Mouse (Mus musculus) gastrocnemius, postnatal 25 days (tissue): ENCODE measurements around the gene T2. TPM values are rescaled to one million over a fixed set of nuclear protein-coding genes. Genes with fewer than 3 reads are reported as not detected.
"Not testable (repeated sequence)": the region's sequence is repeated elsewhere in the genome, so short reads cannot be mapped to it uniquely, and the experiment has no call there.

Source experiments
- DNase-seq: peaks from one replicate; pipeline ENCODE4 v3.0.0; 2022
- long read RNA-seq, 2 experiments: library from polyadenylated mRNA; stranded (forward); transcript quantifications; one replicate each; pipeline ENCODE4 v2.0.0; 2021
- total RNA-seq, 2 experiments: library from RNA; stranded (reverse); gene quantifications; 1 replicate in 1 of 2; 2 replicates in 1 of 2; pipeline ENCODE4 v1.2.3; 2021

T2 gene
- total RNA-seq = not detected
- long read RNA-seq, experiment 1 = 0 reads
- long read RNA-seq, experiment 2 = 0 reads

DNA sequence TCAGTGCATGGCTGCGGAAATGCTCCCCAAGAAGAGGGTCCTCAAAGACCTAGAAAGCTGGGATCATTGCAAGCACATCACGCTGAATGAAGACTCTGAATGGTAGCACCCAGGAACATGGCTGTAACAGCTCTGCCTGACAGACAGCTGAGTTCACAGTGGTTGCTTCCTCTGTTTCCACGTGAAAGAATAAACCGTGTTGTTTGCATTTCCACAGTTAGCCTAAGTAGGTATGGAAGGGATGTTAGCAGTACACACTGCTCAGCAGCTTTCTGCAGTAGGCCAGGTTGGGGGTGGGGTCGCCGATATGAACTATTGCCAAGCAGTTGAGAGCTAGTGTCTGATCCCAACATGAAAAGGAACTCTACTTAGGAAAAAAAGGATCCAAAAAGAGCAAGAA, at the start of gene T2:
Gene T2 (plus strand): TSS at position 301 of the 400 bp plus-strand sequence.
- no peak for DNase-seq

DNA sequence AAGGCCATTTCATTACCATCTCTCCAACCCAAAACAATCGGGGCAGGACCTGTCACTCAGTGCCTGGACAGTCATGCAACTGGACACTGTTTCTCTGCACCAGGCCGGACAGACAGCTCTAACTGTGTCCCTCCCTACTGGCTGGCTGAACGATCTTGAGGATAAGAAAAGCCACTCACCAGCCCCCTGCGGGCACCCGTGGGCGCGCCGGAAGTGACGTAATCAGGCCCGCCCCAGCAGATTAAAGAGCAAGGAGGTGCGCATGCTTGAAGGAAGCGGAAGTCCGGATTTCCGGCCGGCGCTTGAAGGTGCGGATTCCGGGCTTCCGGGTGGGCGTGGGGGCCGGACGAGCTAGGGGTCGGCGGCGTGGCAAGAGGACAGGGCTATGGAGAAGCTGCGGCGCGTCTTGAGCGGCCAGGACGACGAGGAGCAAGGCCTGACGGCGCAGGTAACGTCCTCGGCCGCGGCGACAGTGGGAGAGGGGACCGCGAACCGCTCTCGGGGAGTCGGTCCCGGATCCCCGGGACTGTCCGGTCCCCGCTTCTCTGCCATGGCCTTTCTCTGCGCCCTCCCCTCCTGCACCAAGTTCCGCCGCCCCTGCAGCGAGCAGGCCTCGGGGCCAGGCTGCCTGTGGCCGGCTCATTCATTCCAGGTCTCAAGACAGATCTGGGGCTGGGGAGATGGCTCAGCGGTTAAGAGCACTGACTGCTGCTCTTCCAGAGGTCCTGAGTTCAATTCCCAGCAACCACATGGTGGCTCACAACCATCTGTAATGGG, 44.8 kb upstream of the T2 start, which contains the start of gene Sft2d1:
Gene Sft2d1 (plus strand): TSS at position 265 of the 777 bp plus-strand sequence.
- DNase-seq = peak; percentile 95

DNA sequence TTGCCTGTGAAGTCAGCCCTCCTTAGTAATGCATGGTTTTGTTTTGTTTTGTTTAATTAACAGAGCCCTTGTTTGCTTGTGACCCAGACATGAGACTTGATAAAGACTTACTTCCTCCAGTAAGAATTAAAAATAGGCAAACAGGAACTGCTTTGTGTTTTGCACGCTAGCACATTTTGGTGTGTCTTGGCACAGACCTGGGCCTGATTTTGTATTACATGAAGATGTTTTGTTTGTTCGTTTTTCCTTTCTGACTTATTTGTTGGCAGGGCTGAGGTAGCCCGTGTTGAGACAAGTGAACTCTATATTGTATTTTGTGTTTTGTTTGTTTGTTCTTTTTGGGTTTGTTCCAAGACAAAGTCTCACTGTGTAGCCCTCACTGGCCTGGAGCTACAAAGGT, 44.0 kb upstream of the T2 start:
- DNase-seq = no peak

DNA sequence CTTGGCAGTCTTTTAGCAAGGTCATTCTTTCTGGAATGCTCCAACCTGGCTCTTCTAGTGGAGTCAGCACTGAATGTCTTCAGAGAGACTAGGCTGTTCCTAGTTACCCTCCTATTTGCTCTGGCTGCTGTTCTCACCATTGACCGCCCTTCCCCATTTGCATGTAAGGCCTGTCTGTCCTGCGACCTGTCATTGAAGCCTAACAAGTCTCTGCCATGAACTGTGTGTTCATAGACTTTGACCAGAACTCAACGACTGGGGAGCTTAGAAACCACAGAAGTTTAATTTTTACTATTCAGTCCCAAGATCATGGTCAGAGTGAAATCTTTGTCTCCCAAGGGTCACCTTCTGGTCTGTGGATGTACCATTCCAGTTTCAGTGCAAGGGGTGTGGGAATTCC, 41.8 kb upstream of the T2 start:
- DNase-seq = no peak

DNA sequence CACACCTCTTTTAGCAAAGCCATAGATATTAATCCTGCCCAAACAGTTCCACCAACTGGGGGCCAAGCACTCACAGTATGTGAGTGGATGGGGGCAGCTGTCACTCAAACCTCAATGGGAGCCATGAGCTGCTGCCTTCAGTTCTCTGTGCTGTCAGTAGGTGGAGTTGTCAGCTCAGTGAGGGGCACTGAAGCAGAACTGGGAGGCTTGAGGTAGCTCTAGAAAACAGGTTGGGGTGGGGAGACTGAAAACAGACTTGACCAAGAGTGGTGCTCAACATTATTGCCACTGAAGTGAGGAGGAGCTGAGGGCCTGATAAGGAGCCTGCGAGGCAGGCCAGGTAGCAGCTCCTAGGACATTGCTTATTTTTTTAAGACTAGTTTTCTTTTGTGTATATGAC, 39.5 kb upstream of the T2 start:
- DNase-seq = no peak

DNA sequence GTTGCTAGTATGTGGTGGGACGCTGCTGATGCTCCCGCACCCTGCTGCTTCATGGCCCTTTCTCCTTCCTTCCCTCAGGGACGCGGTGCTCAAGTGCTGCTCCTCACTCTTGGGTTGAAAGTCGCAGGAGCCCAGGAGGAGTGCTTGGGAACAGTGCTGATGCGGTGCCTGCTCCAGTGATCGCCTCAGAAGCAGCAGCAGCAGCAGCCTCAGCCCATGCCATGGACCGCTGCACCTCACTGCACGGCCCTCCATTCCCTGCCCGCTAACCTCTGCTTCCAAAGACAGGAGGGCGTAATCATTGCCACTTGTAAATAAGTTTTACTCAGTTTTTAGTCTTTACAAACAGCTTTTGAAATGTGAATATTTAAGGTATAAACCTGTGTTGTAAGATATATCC, 28.9 kb upstream of the T2 start:
- DNase-seq = not testable (repeated sequence)

DNA sequence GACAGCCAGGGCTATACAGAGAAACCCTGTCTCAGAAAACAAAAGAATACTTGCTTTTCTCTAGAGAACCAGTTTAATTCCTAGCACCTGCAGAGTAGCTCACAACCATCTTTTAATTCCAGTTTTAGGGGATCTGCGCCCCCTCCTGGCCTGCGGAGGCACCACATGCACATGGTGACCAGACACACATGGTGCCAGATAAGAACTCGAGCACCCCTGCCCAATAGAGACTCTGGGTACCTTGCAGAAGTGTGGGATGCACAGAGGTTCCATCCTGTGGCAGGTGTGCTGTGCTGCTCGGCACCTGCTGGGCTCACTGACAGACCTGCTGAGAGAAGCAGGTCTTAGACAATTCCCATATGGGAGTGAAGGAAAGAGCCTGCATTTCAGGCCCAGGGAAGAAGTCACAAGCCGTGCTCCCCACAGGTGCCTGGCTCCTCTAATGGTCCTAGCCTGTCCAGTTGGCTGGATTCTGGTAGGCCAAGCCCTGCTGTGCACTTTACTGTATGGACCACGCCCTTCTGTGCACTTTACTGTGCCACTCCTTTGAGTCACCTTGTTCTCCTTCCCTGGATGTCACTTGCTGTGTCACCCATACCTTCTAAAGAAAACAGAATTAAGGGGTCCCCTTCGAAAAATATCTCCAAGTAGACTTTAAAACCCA, 27.1 kb upstream of the T2 start:
- DNase-seq = no peak

DNA sequence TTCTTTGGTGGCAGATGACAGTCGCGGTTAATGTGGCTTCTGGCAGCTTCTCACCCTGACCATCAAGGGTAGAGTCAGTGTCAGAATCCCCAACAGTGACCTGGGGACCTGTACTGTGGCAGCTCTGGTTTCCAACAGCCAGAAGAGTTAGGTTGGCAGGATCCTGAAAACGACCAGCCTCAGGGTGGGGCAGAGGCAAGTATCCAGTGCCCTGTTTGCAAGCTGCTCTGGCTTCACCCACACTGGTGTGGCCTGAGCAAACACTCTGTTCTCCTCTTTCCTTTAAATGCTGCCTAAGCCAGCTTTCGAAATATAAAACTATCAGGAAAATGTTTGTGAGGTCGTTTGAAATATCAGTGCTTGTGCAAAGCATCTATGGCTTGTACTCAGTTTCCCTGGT, 25.2 kb upstream of the T2 start:
- no peak for DNase-seq

DNA sequence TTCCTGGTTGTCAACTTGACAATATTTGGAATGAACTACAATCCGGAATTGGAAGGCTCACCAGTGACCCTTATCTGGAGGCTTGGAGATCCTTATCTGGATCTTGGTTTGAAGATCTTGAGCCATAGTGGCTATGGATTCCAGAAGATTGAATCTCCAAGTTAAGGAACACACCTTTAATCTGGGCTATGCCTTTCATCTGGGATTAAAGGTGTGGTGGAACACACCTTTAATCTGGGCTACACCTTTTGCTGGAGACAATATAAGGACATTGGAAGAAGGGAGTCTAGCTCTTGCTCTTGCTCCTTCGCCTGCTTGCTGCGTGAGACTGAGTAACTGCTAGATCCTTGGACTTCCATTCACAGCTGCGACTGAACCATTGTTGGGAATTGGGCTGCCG, 18.6 kb upstream of the T2 start, which contains the start of gene Prr18:
Gene Prr18 (plus strand): TSS at position 301 of the 400 bp plus-strand sequence.
- DNase-seq = not testable (repeated sequence)

DNA sequence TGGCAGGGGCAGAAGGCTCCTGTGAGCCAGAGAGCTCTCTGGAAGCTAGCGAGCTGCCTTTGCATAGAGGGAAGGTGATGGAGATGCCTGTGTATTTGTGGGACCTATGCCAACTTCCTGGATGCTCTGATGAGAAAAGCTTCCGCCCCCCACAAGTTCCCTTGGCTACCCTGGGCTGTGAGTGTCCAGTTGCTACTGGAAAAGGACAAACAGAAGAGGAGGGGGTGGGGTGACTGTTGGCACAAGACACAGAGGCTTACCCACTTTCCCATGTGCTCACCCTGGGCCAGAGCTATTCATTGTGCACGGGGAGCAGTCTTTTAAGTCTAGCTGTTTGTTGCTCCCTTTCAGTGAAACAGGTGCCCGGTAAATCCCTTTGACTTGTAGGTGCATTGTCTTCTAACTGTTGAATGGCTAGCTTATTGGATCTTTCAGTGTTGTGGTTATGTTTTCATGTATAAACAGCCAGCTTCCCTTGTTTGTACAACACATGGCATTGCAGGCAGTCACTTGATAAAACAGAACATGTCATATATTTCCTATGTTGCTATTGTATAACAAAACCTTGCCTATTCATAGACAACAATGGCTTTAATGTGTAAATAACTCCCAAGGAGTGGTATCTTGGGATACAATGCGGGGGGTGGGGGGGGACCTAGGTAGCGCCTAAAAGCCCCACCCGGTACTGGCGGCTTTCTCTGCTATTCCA, 16.0 kb upstream of the T2 start:
- DNase-seq = no peak

DNA sequence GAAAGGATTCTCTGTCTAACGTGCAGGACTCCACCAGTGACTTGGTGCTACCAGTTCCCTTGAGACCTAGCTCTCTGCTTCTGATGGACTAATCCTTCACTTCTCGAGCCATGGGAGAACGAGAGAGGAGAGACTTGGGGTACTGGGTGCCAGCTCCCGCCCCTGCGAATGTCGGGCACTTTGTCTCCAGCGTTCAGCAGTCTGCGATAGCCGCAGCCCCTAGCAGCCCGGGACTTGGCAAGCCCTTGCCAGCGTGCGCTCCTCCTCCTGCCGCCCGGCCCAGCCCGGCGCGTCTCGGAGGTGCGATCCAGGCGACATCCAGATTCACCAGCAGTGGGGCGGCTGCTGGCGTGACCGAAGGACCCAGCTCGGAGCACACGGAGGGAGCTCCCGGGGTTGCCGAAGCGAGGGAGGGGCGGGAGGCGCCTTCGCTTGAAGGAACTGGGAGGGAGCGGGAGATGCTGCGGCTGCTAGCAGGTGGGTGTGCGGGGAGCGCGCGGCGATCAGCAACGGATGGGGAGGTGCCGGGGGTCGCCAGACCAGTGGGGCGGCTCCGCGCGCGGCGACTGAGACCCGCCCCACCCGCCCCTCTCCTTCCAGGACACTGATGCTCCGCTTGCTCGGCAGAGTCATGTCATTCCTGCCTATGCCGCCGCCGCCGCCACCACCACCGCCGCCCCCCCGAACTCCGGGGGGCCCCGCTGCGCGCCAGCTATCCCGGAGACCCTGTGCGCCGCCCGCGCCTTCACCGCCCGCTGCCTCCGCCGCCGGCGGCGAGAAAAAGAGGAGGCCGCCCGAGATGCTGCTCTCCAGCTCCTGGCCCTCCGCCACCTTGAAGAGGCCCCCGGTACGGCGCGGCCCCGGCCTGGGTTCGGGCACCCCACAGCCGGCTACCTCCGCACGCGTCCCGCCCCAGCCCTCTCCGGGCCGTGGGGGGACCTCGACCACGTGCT, 15.1 kb upstream of the T2 start:
- DNase-seq = no peak

DNA sequence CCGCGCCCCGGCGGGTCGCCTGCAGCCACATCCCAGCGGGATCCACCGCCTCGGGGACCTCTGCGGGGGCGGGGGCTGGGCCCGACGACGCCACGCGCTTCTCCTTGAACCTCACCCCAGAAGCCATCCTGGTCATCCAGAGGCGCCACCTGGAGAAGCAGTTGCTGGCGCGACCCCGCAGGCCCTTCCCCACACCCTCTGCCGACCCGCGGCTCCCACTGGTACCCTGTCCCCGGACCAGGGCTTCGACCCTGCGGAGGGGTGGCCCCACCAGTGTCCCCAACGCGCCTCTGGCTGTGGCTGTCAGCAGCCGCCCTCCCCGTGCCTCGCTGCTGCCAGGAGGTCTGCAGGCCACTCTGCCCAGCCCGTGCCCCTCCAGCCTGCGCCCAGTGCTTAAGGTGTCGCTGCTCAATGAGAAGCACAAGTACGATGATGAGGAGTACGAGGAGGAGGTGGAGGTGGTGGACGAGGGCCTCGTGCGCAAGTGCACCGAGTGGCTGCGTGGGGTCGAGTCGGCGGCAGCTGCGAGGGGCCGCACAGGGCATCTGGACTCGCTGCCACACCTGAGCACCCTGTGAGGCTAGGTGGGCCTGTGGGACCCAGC, 14.3 kb upstream of the T2 start:
- DNase-seq = no peak

DNA sequence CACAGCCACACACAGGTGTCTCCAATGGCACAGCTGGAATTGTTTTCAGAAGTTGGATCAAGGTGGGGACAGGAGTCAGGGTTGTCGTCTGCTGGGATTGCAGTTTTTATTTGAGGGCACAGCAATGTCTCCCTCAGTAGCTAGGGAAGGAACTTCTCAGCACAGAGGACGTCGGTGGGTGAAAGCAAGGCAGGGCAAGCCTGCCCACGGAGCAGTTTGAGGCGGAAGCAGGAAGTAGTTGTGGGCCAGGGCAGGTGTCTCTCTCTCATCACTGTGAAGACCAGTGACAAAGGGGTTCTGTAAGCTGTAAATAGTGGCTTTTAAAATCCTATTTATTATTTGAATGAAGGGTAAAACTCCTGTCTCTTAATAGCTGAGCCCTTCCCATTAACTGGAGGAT, 13.1 kb upstream of the T2 start:
- no peak for DNase-seq

DNA sequence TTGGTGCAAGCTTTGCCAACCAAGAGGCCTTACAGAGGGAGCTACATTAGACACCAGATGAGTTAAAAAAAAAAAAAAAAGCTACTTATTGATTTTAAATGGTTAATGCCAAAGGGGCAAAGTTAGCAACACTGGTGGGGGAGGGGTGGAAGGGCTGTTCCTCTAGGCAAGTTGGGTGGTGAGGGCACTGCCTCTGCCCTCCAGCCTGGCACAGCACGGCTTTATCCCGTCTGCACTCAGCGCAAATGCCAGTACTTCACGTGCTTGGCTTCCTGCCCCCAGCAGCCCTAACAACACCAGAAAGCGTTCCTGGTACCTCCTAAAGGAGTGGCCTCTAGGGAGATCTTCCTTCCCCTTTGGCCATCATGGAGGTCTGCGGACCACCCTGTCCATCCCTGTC, 12.4 kb upstream of the T2 start:
- DNase-seq = no peak

DNA sequence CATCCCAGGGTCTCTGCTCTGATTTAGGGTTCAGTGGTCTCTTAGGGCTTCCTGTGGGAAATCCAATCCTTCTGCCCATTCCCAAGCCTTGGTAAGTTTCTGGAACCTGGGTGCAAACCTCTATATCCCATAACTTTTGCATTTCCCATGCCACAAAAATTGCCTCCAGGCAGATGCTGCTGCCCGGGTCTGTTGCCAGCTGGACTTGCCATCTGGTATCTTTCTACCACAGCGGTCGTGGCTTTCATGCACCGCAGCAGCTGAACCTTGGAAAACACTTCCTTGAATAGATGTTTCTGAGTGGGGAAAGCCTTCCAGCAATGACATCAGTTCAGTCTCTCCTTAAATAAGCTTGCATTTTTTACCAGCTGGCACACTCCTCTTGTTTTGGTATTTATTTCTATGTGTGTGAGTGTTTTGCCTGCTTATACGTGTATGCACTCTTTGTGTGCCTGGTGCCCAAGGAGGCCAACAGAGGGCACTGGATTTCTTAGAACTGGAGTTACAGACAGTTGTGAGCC, 8.0 kb upstream of the T2 start:
- DNase-seq = no peak

DNA sequence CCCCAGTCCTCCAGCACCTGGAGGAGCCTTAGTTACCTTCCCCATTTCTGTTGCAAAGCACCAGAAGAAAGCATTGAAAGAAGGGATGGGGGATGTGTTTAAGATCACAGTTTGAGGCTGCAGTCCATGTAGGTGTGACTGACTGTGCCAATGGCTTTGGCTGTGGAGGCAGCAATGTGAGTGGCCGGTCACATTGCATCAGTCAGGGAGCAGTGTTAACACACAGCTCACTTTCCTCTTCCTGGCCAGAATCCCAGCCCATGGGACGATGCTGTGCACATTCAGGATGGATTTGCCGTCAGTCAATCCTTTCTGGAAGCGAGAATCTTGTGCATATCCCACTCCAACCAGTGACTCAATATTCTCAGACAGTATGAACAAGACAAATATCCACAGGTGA, 6.9 kb upstream of the T2 start:
- no peak for DNase-seq

DNA sequence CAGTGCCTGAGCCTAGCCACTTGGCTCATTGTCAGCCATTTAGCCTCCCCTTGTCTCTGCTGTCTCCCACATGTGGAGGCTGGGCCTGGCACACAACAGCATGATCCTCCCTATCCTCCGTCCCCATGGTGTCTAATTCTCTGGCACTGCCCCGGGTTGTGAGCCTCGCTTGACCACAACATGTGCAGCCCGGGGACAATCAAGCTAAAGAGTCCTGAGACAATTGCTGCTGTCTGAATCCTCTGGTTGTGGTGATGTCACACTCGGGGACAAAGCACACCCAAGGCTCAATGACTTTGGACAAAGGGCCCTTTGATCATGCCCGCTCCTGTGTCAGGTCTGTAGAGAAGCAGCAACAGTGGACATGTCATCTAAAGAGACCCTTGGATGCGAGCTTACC, 4.7 kb upstream of the T2 start:
- no peak for DNase-seq

DNA sequence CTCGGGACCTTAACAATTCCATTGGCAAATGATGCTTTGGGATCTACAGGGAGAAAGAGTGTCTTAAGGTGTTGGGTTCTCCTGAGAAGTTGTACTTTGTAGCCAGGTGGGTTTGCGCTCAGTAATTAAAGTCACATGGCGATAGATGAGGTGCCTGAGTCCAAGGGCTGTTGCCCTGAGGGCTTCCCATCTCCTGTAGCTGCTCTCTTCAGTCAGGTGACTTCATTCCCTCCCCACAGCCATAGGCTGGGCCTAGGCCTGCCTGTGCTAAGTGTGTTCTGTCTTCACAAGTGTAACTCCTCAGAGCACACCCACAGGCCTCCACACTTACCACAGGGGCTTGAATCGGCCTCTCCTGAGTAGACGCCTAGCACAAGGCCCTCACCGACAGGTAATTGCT, 1.7 kb downstream of the T2 start:
- DNase-seq = no peak

DNA sequence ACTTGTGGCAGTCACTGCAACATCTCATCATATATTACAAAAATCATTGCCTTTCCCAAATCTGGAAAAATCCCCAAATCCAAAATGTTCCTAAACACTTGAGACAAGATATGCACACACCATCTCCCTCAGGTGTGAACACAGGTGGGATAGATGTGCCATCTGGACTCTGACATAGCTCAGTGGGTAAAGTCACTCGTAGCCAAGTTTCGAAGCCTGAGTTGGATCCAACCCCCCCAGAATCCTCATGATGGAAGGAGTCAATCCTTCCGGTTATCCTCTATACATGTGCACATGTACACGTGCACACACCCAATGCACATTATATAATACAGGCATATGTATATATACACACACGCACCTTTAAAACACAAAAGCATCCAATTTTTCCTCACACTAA, 5.1 kb downstream of the T2 start:
- no peak for DNase-seq

DNA sequence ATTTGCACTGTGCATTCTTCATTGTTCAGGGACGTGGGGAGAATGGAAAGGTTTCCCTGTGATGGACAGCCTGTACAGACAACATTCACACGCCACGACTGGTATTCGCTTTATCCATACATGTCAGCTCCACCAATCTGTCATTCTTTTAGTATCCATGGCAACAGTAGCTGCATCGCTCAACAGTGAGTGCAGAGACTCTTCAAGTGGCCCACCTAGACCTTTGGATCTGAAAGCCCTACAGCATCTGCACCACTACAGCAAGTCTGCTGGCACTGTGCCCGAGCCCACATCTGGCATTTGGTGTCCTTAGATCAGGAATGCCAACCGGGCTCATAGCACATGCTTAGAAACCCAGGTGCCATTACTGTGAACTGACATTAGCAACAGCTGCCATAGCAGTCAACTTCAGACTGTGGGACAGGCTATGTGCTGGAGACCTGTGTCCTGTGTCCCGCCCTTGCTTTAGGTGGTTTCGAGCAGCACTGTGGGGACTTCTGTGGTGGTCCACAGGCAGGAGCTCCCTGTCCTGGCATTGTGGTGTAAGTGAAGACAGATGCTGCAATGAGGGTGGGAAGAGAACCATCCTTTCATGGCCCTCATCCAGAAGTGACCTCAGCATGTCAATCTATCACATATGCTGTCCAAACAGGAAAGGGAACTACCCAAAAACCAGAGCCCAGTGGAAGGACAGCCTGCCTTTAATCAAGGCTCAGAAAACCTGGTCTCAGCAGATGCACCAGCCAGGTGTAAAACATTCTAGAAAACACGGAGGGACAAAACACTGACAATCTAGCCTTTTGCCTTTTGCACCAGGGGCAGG, 5.7 kb downstream of the T2 start:
- no peak for DNase-seq
